Mouse (Mus musculus) hindbrain, embryonic 16.5 days (tissue): ENCODE data around the gene Arhgef3. TPM values are rescaled to one million over a fixed set of nuclear protein-coding genes. Genes with fewer than 3 reads are reported as not detected.

Source experiments
- ATAC-seq: fragments of 200-750 bp; cut with Nextera tagmentation; 2 replicates; pipeline ENCODE4 v1.8.0; 2017; ENCODE audit warnings: moderate TSS enrichment, moderate library complexity
- H3K27ac ChIP-seq: fragments of 300-500 bp; sonication (generic); 2 replicates; pipeline ENCODE4 v1.5.1; 2014; ENCODE audit warnings: low read depth, mild to moderate bottlenecking, control low read depth, low read length, moderate library complexity
- H3K27me3 ChIP-seq: fragments of 300-500 bp; sonication (generic); replicated peaks from 2 replicates; pipeline ENCODE4 v1.6.1; 2014; ENCODE audit warnings: low read length; ENCODE audit not compliant: control insufficient read depth, insufficient read depth
- H3K36me3 ChIP-seq: fragments of 300-500 bp; sonication (generic); 2 replicates; pipeline ENCODE4 v1.6.1; 2014; ENCODE audit warnings: mild to moderate bottlenecking, low read length, moderate library complexity, mixed read lengths; ENCODE audit not compliant: control insufficient read depth, insufficient read depth
- H3K4me1 ChIP-seq: fragments of 300-500 bp; sonication (generic); 2 replicates; pipeline ENCODE4 v1.6.1; 2014; ENCODE audit warnings: low read depth, low read length; ENCODE audit not compliant: control insufficient read depth, insufficient read depth
- H3K4me2 ChIP-seq: fragments of 300-500 bp; sonication (generic); 2 replicates; pipeline ENCODE4 v1.6.1; 2014; ENCODE audit warnings: mild to moderate bottlenecking, low read length, control low read depth, moderate library complexity
- H3K4me3 ChIP-seq: fragments of 300-500 bp; sonication (generic); 2 replicates; pipeline ENCODE4 v1.5.1; 2014; ENCODE audit warnings: mild to moderate bottlenecking, low read length, control low read depth, moderate library complexity
- H3K9ac ChIP-seq: fragments of 300-500 bp; sonication (generic); 2 replicates; pipeline ENCODE4 v1.6.1; 2014; ENCODE audit warnings: low read depth, mild to moderate bottlenecking, control low read depth, low read length, moderate library complexity
- H3K9me3 ChIP-seq: fragments of 300-500 bp; sonication (generic); 2 replicates; pipeline ENCODE4 v1.6.1; 2014; ENCODE audit warnings: mild to moderate bottlenecking, low read length, moderate library complexity; ENCODE audit not compliant: control insufficient read depth
- WGBS: fragments of 180-500 bp; shearing (Covaris S2); extraction: QIAGEN DNeasy Blood & Tissue Kit; methylation state at CpG from one replicate; pipeline ENCODE4 v1.1.7; 2014; 5-methylcytosine and 5-hydroxymethylcytosine counted together
- polyA plus RNA-seq: library from polyadenylated mRNA; unstranded; fragments of >200 nt; fragmentation: Nextera tagmentation; extraction: Ambion mirVana; gene quantifications from 2 replicates; pipeline ENCODE4 v1.2.1, GENCODE M21; 2015

Arhgef3 gene
- polyA plus RNA-seq, 1 experiment from 2014 or later, result 18.4 TPM

DNA sequence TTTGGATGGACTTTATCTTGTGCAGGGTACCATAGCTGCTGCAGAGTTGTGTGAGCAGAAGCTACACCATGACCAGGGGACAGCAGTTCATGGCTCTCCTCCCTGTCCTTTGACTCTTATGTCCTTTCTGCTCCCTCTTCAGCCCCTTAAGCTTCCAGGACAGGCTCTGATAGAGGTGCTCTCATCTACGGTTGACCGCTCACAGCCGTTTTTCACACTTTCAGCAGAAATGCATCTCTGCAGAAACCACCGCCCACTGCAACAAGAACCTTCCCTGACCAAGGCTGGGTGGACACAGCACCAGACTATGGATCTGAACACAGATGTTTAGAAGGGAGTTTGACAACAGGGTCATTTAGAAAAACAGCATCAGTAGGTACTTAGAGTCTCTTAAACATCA lies 73.2 kb downstream of the Arhgef3 start:
- WGBS, result 89% methylated on average over 4 of the region's 4 CpGs
- no peaks in the 10 kb centered on the region for H3K36me3 ChIP-seq
- no peaks in the 10 kb centered on the region for H3K27me3 ChIP-seq
- no peak overlapping the region for H3K4me2 ChIP-seq
- H3K9ac ChIP-seq, result no peak overlapping the region
- H3K4me1 ChIP-seq, result peaks cover 5% of the 10 kb centered on the region
- no peak overlapping the region for H3K27ac ChIP-seq
- no peak for ATAC-seq
- no peaks in the 10 kb centered on the region for H3K9me3 ChIP-seq
- H3K4me3 ChIP-seq, result no peak overlapping the region

DNA sequence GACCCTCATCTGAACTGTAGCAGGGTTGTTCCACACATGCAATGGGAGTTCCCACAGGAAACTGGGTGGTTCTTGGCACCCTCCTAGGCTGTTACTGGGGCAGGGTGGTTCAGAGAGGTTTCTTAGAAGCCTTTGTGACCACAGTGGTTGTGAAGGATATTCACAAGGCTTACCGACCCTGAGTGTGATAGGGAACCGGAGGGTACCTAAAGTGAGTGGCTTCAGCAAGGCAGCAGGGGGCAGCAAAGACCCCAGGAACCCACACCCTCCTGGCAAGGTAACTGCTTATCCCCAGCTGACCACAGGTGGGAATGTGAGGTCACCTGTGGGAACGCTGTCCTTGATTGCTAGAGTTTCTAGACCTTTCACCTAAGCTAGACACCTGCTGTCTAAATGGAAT lies 77.8 kb downstream of the Arhgef3 start:
- no peak for ATAC-seq

DNA sequence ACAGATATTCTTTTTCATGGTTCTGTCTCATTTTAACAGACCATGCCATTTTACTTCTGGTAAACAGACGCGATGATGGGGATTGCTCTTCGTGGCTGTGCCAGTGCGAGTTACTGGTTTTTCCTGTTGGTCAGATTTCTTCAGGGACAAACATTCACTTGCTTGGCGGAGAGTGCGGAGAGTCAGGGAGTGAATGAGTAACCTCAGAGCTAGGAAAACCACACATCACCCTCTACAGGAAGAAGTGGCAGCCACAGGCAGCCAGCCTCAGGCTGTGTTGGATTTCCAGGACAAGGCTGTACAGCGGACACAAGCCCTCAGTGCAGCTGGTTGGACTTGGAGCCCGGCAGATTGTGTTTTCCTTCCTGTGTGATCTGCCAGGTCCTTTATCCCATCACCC lies 82.3 kb downstream of the Arhgef3 start:
- H3K36me3 ChIP-seq, result no peaks in the 10 kb centered on the region
- no peaks in the 10 kb centered on the region for H3K9me3 ChIP-seq
- no peak overlapping the region for H3K4me3 ChIP-seq
- no peak overlapping the region for H3K4me2 ChIP-seq
- H3K9ac ChIP-seq, result no peak overlapping the region
- ATAC-seq, result no peak
- H3K27ac ChIP-seq, result no peak overlapping the region
- no peaks in the 10 kb centered on the region for H3K27me3 ChIP-seq
- 92% methylated on average over 8 of the region's 8 CpGs for WGBS
- H3K4me1 ChIP-seq, result no peaks in the 10 kb centered on the region

More for the DNA sequence above, 77.8 kb downstream of the Arhgef3 start:
- H3K4me1 ChIP-seq, result no peaks in the 10 kb centered on the region
- H3K27me3 ChIP-seq, result no peaks in the 10 kb centered on the region
- no peak overlapping the region for H3K9ac ChIP-seq
- H3K4me2 ChIP-seq, result no peak overlapping the region
- H3K27ac ChIP-seq, result no peak overlapping the region
- no peak overlapping the region for H3K4me3 ChIP-seq
- H3K36me3 ChIP-seq, result no peaks in the 10 kb centered on the region
- H3K9me3 ChIP-seq, result no peaks in the 10 kb centered on the region
- WGBS, result 45% methylated on average over 3 of the region's 3 CpGs

DNA sequence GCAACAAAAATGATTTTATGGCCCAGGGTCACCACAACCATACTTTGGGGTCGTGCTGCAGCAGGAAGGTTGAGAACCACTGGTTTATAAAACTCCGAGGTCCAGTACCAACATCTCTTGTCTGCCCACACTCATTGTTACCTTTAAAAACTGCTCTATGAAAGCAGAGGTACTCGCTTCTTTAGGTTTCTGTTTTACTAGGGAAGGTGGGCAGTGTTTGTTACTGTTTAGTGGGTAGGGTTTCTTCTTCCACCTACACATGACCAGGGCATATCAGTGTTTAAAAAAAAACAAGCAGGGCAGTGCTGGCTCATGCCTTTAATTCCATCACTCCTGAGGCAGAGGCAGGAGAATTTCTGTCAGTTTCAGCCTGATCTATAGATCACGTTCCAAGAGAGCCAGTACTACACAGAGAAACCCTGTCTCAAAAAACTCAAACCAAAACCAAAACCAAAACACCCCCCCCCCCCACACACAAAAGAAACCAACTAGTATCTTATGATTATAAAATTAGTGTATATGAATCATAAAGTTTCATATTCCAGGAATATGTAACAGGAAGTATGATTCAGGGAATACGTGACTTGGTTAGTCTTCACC lies 83.9 kb downstream of the Arhgef3 start:
- Histone ChIP-seq H3K36me3 (no peaks in the 10 kb centered on the region), H3K4me2 (no peak overlapping the region), H3K27me3 (no peaks in the 10 kb centered on the region), H3K4me3 (no peak overlapping the region), H3K4me1 (no peaks in the 10 kb centered on the region), H3K27ac (no peak overlapping the region), H3K9me3 (no peaks in the 10 kb centered on the region), H3K9ac (no peak overlapping the region)
- no peak for ATAC-seq
- 93% methylated on average over 5 of the region's 5 CpGs for WGBS

DNA sequence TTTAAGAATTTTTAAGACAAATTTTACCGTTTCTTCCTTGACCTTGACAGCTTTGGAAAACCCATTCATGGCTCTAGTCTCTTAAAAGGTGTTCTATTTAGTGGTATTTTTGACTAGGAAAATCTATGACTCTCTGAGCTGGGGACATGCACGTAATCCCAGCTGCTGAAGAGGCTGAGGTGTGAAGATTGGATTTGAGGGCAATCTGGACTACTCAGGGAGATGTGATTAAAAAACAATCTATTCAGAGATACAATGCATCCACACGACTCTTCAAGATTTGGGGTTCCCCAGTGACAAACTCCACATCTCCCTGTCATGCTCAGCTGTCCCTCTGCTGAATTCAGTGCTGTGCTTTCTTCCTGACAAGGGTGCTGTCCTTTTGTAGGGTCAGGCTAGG lies 84.4 kb downstream of the Arhgef3 start:
- no peak for ATAC-seq
- H3K36me3 ChIP-seq, result no peaks in the 10 kb centered on the region
- H3K27ac ChIP-seq, result no peak overlapping the region
- H3K9me3 ChIP-seq, result no peaks in the 10 kb centered on the region
- no peak overlapping the region for H3K9ac ChIP-seq
- no peak overlapping the region for H3K4me2 ChIP-seq
- no peak overlapping the region for H3K4me3 ChIP-seq
- WGBS, result 88% methylated on average over 3 of the region's 3 CpGs
- H3K27me3 ChIP-seq, result no peaks in the 10 kb centered on the region
- H3K4me1 ChIP-seq, result no peaks in the 10 kb centered on the region

DNA sequence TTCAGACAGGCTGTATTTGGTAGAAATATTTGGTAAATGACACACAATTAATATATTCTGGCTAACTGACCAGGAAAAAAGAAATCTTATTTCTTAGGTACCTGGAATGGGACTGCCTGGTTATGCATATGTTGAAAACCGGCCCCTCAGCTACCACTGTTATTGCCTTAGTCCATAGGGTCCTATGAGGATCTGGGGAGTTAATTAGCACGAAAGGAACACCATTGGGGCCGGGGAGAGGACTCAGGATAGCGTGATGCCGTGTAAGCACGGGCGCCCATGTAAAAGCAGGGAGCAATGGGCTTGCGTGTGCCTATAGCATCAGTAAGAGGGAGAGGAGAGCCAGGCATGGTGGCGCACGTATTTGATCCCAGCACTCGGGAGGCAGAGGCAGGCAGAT lies 85.2 kb downstream of the Arhgef3 start:
- H3K9ac ChIP-seq, result no peak overlapping the region
- no peak overlapping the region for H3K27ac ChIP-seq
- no peaks in the 10 kb centered on the region for H3K9me3 ChIP-seq
- ATAC-seq, result no peak
- H3K4me2 ChIP-seq, result no peak overlapping the region
- no peaks in the 10 kb centered on the region for H3K4me1 ChIP-seq
- no peaks in the 10 kb centered on the region for H3K27me3 ChIP-seq
- H3K4me3 ChIP-seq, result no peak overlapping the region
- no peaks in the 10 kb centered on the region for H3K36me3 ChIP-seq
- WGBS, result 91% methylated on average over 11 of the region's 11 CpGs

DNA sequence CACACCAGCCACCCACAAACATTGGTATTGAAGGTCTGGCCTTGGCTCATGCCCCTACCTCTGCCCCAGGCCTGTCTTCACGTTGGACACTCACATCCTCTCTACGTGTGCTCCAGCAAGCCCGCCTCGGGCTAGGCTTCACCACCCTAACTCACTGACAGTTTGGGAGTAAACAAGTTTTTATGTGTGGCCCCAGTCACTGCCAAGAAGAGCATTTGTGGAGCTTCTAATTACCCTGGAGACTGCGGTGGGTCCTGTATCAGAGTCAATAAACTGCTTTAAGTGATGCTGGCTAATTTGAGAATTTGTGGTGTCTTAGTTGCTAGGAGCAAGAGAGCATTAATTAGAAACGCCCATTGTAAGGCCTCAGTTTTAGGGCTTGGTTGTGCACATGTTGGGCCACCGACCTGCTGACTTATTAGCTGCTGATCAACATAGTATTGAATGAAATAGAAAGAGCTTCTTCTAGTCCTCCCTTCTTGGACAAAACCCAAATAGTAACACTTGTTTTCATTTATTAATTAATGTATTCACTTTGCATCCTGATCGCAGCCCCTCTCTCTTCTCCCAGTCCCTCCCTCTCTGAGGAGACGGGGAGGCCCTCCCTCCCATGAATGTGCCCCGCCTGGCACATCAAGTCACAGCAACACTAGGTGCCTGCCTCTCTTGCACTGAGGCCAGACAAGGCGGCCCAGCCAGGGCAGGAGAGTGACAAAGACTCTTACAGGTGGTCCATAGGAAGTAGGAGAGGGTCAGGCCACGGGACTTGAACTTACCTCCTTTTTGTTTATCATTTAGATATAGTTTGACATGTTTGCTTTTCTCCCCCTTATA lies 86.3 kb downstream of the Arhgef3 start:
- no peaks in the 10 kb centered on the region for H3K27me3 ChIP-seq
- no peak overlapping the region for H3K9ac ChIP-seq
- no peaks in the 10 kb centered on the region for H3K36me3 ChIP-seq
- no peaks in the 10 kb centered on the region for H3K9me3 ChIP-seq
- no peak overlapping the region for H3K4me3 ChIP-seq
- WGBS, result 52% methylated on average over 12 of the region's 12 CpGs
- H3K4me1 ChIP-seq, result no peaks in the 10 kb centered on the region
- H3K27ac ChIP-seq, result no peak overlapping the region
- ATAC-seq, result peak; percentile 76
- no peak overlapping the region for H3K4me2 ChIP-seq

DNA sequence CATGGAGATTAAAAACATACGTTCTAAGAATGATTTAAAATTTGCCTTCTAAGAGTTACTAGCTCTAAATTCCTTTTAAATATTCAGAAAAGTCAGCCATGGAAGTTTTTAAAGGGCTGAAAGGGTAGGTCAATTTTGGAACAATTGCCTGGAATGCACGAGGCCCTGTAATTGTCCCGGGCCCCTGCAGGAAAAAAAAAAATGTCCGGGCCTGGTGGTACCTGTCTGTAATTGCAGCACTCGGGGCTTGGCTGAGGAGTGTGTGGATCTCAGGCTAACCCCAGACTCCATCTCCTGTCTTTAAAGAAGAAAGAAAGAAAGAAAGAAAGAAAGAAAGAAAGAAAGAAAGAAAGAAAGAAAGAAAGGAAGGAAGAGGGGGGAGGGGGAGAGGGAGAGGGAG lies 87.1 kb downstream of the Arhgef3 start:
- Histone ChIP-seq H3K4me3 (no peak overlapping the region), H3K36me3 (no peaks in the 10 kb centered on the region), H3K27ac (no peak overlapping the region), H3K9me3 (no peaks in the 10 kb centered on the region), H3K4me1 (no peaks in the 10 kb centered on the region), H3K9ac (no peak overlapping the region), H3K4me2 (no peak overlapping the region), H3K27me3 (no peaks in the 10 kb centered on the region)
- no peak for ATAC-seq
- 59% methylated on average over 5 of the region's 5 CpGs for WGBS

DNA sequence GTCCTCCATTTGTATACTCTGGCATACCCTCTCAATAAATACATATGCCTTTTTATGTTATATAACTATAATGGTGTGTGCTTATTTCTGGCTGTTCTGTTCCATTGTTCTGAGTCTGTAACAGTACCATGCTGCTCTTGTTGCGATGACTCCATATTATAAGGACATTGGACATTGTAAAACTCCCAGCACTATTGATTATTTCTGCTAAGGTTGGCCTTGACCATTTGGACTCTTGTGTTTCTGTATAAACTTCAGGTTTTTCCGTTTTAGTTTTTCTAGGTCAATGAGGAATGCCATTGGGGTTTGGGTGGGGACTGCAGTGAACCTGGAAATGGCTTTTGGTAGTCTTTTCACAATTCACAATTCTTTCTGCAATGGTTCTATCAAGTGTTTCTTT lies 90.0 kb downstream of the Arhgef3 start:
- no peaks in the 10 kb centered on the region for H3K36me3 ChIP-seq
- no peaks in the 10 kb centered on the region for H3K9me3 ChIP-seq
- H3K4me2 ChIP-seq, result no peak overlapping the region
- 92% methylated on average over 2 of the region's 2 CpGs for WGBS
- no peak overlapping the region for H3K4me3 ChIP-seq
- H3K4me1 ChIP-seq, result no peaks in the 10 kb centered on the region
- no peak for ATAC-seq
- H3K27me3 ChIP-seq, result no peaks in the 10 kb centered on the region
- H3K9ac ChIP-seq, result no peak overlapping the region
- no peak overlapping the region for H3K27ac ChIP-seq
